Mouse (Mus musculus) small intestine, adult 2 months (tissue): Measurements from ENCODE around the gene Prdm16. TPM values are rescaled to one million over a fixed set of nuclear protein-coding genes. Genes with fewer than 3 reads are reported as not detected.

Experiments
- H3K27ac ChIP-seq: fragments of 200-500 bp; 2 replicates; pipeline ENCODE4 v1.5.1; 2012; ENCODE audit warnings: low read depth, low read length, control low read depth, inconsistent platforms; ENCODE audit not compliant: insufficient read depth
- H3K27me3 ChIP-seq: fragments of 200-500 bp; 2 replicates; pipeline ENCODE4 v1.6.1; 2012; ENCODE audit warnings: mild to moderate bottlenecking, moderate library complexity, low read length, inconsistent platforms; ENCODE audit not compliant: control insufficient read depth, insufficient read depth
- H3K36me3 ChIP-seq: fragments of 200-500 bp; 2 replicates; pipeline ENCODE4 v1.6.1; 2012; ENCODE audit warnings: mild to moderate bottlenecking, low read length, control low read depth, inconsistent platforms; ENCODE audit not compliant: control insufficient read depth, insufficient read depth
- H3K4me1 ChIP-seq: fragments of 200-500 bp; 2 replicates; pipeline ENCODE4 v1.6.1; 2012; ENCODE audit warnings: low read length, inconsistent platforms, mixed read lengths; ENCODE audit not compliant: control insufficient read depth, insufficient read depth, insufficient read length
- H3K4me3 ChIP-seq: fragments of 200-500 bp; 2 replicates; pipeline ENCODE4 v1.5.1; 2012; ENCODE audit warnings: low read depth, mild to moderate bottlenecking, control low read depth, inconsistent platforms, low read length, moderate library complexity
- CTCF ChIP-seq: fragments of 200-500 bp; IDR thresholded peaks from 2 replicates; pipeline ENCODE4 v1.5.1; 2012; ENCODE audit warnings: low read depth, mild to moderate bottlenecking, control low read depth, inconsistent platforms, low read length, moderate library complexity, mixed read lengths; ENCODE audit not compliant: insufficient replicate concordance, insufficient read length; ENCODE audit errors: extremely low read depth
- POLR2A ChIP-seq: fragments of 200-500 bp; IDR thresholded peaks from 2 replicates; pipeline ENCODE4 v1.6.1; 2012; ENCODE audit warnings: low read depth, mild to moderate bottlenecking, control low read depth, inconsistent platforms, low read length, moderate library complexity
- WGBS: fragments of 180-500 bp; shearing (Covaris S2); methylation state at CpG from one replicate; pipeline ENCODE4 v1.1.7; 2018; 5-methylcytosine and 5-hydroxymethylcytosine counted together
- polyA plus RNA-seq: library from polyadenylated mRNA; depleted of rRNA; stranded (reverse); fragments of >200 nt; gene quantifications from 2 replicates; pipeline ENCODE4 v1.2.3, GENCODE M21; 2012

Prdm16 gene
- polyA plus RNA-seq, 1 experiment: 4.9 TPM

GRCm38 (mm10) chr4:154390333-154391080 is 246.2 kb downstream of the Prdm16 start:
- TF ChIP-seq POLR2A (no peak), CTCF (no peak)
- Histone ChIP-seq H3K4me1 (peaks cover 4% of the 10 kb centered on the region; the same call in 1 of the 2 replicates), H3K36me3 (no peaks in the 10 kb centered on the region), H3K27me3 (no peaks in the 10 kb centered on the region), H3K4me3 (no peak overlapping the region), H3K27ac (no peak overlapping the region)
- WGBS: 68% methylated on average over 20 of the region's 20 CpGs

- Histone ChIP-seq H3K27me3 (no peaks in the 10 kb centered on the region), H3K4me3 (no peak overlapping the region), H3K36me3 (no peaks in the 10 kb centered on the region), H3K27ac (no peak overlapping the region), H3K4me1 (peaks cover 4% of the 10 kb centered on the region; the same call in 1 of the 2 replicates)
- no peak for TF ChIP-seq CTCF
- 89% methylated on average over 2 of the region's 2 CpGs for WGBS
Observed at GRCm38 (mm10) chr4:154389641-154390040, 247.0 kb downstream of the Prdm16 start.

GRCm38 (mm10) chr4:154386810-154387209 is 249.9 kb downstream of the Prdm16 start:
- no peaks in the 10 kb centered on the region for H3K36me3 ChIP-seq
- H3K27me3 ChIP-seq: no peaks in the 10 kb centered on the region
- H3K4me3 ChIP-seq: no peak overlapping the region
- no peak for TF ChIP-seq POLR2A
- no peak for TF ChIP-seq CTCF
- no peaks in the 10 kb centered on the region for H3K4me1 ChIP-seq
- H3K27ac ChIP-seq: no peak overlapping the region
- WGBS: 76% methylated on average over 8 of the region's 8 CpGs

GRCm38 (mm10) chr4:154385918-154386317 is 250.8 kb downstream of the Prdm16 start:
- no peaks in the 10 kb centered on the region for H3K27me3 ChIP-seq
- no peak overlapping the region for H3K27ac ChIP-seq
- H3K4me3 ChIP-seq: no peak overlapping the region
- no peaks in the 10 kb centered on the region for H3K36me3 ChIP-seq
- TF ChIP-seq POLR2A: no peak
- no peak for TF ChIP-seq CTCF
- H3K4me1 ChIP-seq: no peaks in the 10 kb centered on the region
- WGBS: 79% methylated on average over 2 of the region's 2 CpGs

GRCm38 (mm10) chr4:154385208-154385607 is 251.5 kb downstream of the Prdm16 start:
- Histone ChIP-seq H3K27ac (no peak overlapping the region), H3K36me3 (no peaks in the 10 kb centered on the region), H3K27me3 (no peaks in the 10 kb centered on the region), H3K4me3 (no peak overlapping the region), H3K4me1 (no peaks in the 10 kb centered on the region)
- TF ChIP-seq POLR2A: no peak
- no peak for TF ChIP-seq CTCF
- WGBS: 79% methylated on average over 8 of the region's 8 CpGs

GRCm38 (mm10) chr4:154378876-154379275 is 257.8 kb downstream of the Prdm16 start:
- Histone ChIP-seq H3K27me3 (no peaks in the 10 kb centered on the region), H3K36me3 (no peaks in the 10 kb centered on the region), H3K4me3 (no peak overlapping the region), H3K27ac (no peak overlapping the region), H3K4me1 (peaks cover 3% of the 10 kb centered on the region; the same call in 1 of the 2 replicates)
- WGBS: 94% methylated on average over 2 of the region's 2 CpGs
- TF ChIP-seq CTCF (no peak), POLR2A (no peak)

GRCm38 (mm10) chr4:154375939-154376625 is 260.6 kb downstream of the Prdm16 start:
- H3K4me1 ChIP-seq: peaks cover 3% of the 10 kb centered on the region; the same call in 1 of the 2 replicates
- WGBS: 38% methylated on average over 10 of the region's 10 CpGs
- H3K4me3 ChIP-seq: no peak overlapping the region
- H3K27ac ChIP-seq: no peak overlapping the region
- H3K27me3 ChIP-seq: no peaks in the 10 kb centered on the region
- H3K36me3 ChIP-seq: no peaks in the 10 kb centered on the region
- TF ChIP-seq POLR2A (no peak), CTCF (no peak)
